Comparison of ENCODE assay signal across 9 mouse cellular contexts in genomic region chr7:92105477-92105876, GRCm38 (mm10).
DNase-seq lines count a peak whose midpoint lies in the region; ATAC-seq and TF ChIP-seq lines count a peak whose summit lies in the region.
"Had no signal": no experiment of that assay in that cellular context is flagged by ENCODE, and none has a peak within 500 bp of the region (broad histone marks: within the 10 kb centered on the region; RNA-seq: fewer than 3 reads in every experiment).

No protein-coding gene starts in this region.

- H3K27me3 ChIP-seq in intestine, postnatal 0 days (replicated peaks; ENCODE audit: control insufficient read depth, insufficient read depth, low read length) = no peaks in the 10 kb centered on the region
- H3K27me3 ChIP-seq in intestine, embryonic 15.5 days (replicated peaks) = no peaks in the 10 kb centered on the region
- no peaks in the 10 kb centered on the region for H3K27me3 ChIP-seq in E14TG2a.4 (ENCODE audit: insufficient read depth, low read length)

- ATAC-seq in intestine, postnatal 0 days = no peak
- no peak for ATAC-seq in intestine, embryonic 15.5 days
- peak; percentile 58; the same call in 1 of the 2 replicates for ATAC-seq in megakaryocyte progenitor cell, adult 5-6 weeks (replicated peaks; ENCODE audit: poor library complexity)
- no peak for ATAC-seq in frontal cortex, adult (ENCODE audit: low TSS enrichment)

- no peak overlapping the region for H3K4me3 ChIP-seq in intestine, postnatal 0 days (ENCODE audit: low read depth, low read length)
- H3K4me3 ChIP-seq in intestine, embryonic 15.5 days (replicated peaks) = no peak overlapping the region
- H3K4me3 ChIP-seq in E14TG2a.4 (replicated peaks; ENCODE audit: low read length) = no peak overlapping the region

- H3K27ac ChIP-seq in intestine, postnatal 0 days (ENCODE audit: low read depth, low read length) = no peak overlapping the region
- H3K27ac ChIP-seq in intestine, embryonic 15.5 days = no peak overlapping the region
- H3K27ac ChIP-seq: liver, embryonic 14.5 days had no signal

- H3K4me2 ChIP-seq in intestine, postnatal 0 days (replicated peaks; ENCODE audit: low read depth) = no peak overlapping the region
- no peak overlapping the region for H3K4me2 ChIP-seq in intestine, embryonic 15.5 days (replicated peaks)

- H3K9ac ChIP-seq in intestine, postnatal 0 days (ENCODE audit: low read depth, low read length) = no peak overlapping the region
- no peak overlapping the region for H3K9ac ChIP-seq in intestine, embryonic 15.5 days
- H3K9ac ChIP-seq: liver, embryonic 14.5 days had no signal

- no peaks in the 10 kb centered on the region for H3K4me1 ChIP-seq in intestine, postnatal 0 days (replicated peaks; ENCODE audit: control insufficient read depth, insufficient read depth, low read length)
- no peaks in the 10 kb centered on the region for H3K4me1 ChIP-seq in intestine, embryonic 15.5 days (replicated peaks)
- H3K4me1 ChIP-seq in E14TG2a.4 (replicated peaks; ENCODE audit: low read depth, low read length) = no peaks in the 10 kb centered on the region

- no peak for TF ChIP-seq POLR2A in brain, embryonic 14.5 days (IDR thresholded peaks at IDR 0.05; ENCODE audit: borderline replicate concordance, extremely low read depth, insufficient read depth, insufficient read length, poor library complexity, severe bottlenecking)

- WGBS in intestine, postnatal 0 days = 26% methylated on average over 2 of the region's 2 CpGs
- 31% methylated on average over 2 of the region's 2 CpGs for WGBS in intestine, embryonic 15.5 days

- H3K9me3 ChIP-seq in intestine, postnatal 0 days (ENCODE audit: control insufficient read depth) = no peaks in the 10 kb centered on the region
- H3K9me3 ChIP-seq in intestine, embryonic 15.5 days = no peaks in the 10 kb centered on the region
- no peaks in the 10 kb centered on the region for H3K9me3 ChIP-seq in E14TG2a.4 (ENCODE audit: low read length)

- no peaks in the 10 kb centered on the region for H3K36me3 ChIP-seq in intestine, postnatal 0 days (ENCODE audit: control insufficient read depth, insufficient read depth)
- no peaks in the 10 kb centered on the region for H3K36me3 ChIP-seq in intestine, embryonic 15.5 days
- no peaks in the 10 kb centered on the region for H3K36me3 ChIP-seq in E14TG2a.4 (ENCODE audit: insufficient read depth, low read length)

- TF ChIP-seq CTCF in intestine, postnatal 0 days (IDR thresholded peaks at IDR 0.05; ENCODE audit: low read depth) = peak; percentile 74
- TF ChIP-seq CTCF in E14TG2a.4 (conservative IDR thresholded peaks at IDR 0.05; ENCODE audit: low read length) = peak; percentile 14; the same call in 1 of the 2 replicates
- TF ChIP-seq CTCF in brain, embryonic 14.5 days (IDR thresholded peaks at IDR 0.05; ENCODE audit: borderline replicate concordance, extremely low read depth, insufficient read depth, insufficient read length) = no peak

- peak; percentile 59 for DNase-seq in brain, embryonic 14.5 days (ENCODE audit: low read depth)
- DNase-seq in right cerebral cortex, postnatal 14 days = no peak
- no peak for DNase-seq in heart, postnatal 4 days
